Mouse (Mus musculus) adrenal gland, postnatal 14 days (tissue): ENCODE results near the gene Olfr652. TPM values are rescaled to one million over a fixed set of nuclear protein-coding genes. Genes with fewer than 3 reads are reported as not detected.

Experiments
- DNase-seq: peaks from one replicate; pipeline ENCODE4 v3.0.0; 2021; ENCODE audit warnings: mixed read lengths
- long read RNA-seq, 2 experiments: library from polyadenylated mRNA; stranded (forward); transcript quantifications; one replicate each; pipeline ENCODE4 v2.0.0; 2021
- total RNA-seq: library from RNA; stranded (reverse); gene quantifications from 2 replicates; pipeline ENCODE4 v1.2.3, GENCODE M21; 2021

Gene Olfr652
- not detected in 2 replicates for total RNA-seq
- long read RNA-seq, experiment 1: 0 reads
- long read RNA-seq, experiment 2: 0 reads

DNA sequence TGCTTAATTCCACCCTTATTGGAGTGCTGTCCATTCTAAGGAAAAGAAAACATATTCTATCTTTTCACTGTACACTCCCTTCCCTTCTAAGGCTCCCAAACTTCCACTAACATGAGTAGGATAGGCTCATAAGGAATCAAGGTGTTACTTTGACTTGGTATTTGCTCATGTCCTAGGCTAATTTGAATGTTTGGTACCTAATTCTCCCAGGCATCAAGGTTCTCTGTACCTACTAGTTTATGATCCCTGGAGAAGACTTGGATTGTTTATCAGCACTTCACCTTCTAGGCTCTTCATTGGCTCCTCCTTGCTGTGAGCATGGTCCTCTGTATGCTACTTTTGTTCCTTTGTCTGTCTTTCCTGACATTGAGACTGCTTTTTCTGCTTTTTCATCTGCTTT, at the start of gene Olfr652:
TSS of gene Olfr652 (plus strand) at position 301 of the 400 bp plus-strand sequence.
- no peak for DNase-seq

DNA sequence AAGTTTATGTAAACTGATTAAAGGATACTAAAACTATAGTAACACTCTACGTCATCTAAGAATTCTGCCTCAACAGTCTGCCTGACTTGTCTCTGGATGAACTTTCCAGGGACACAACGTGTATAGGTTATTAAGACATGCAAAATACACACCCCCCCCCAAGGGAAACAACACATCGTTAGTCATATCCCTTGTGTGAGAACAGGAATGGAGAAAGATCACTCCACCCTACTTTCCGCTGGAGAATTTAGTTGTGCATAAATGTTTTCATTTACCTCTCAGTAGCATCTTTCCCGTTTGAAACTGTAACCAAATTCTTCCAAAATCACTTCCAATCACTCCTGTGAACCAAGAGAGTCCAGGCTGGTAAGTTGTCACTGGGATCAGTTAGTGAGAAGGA, 10.9 kb upstream of the Olfr652 start, which contains the start of gene Olfr651:
TSS of gene Olfr651 (plus strand) at position 301 of the 400 bp plus-strand sequence.
- DNase-seq: no peak

DNA sequence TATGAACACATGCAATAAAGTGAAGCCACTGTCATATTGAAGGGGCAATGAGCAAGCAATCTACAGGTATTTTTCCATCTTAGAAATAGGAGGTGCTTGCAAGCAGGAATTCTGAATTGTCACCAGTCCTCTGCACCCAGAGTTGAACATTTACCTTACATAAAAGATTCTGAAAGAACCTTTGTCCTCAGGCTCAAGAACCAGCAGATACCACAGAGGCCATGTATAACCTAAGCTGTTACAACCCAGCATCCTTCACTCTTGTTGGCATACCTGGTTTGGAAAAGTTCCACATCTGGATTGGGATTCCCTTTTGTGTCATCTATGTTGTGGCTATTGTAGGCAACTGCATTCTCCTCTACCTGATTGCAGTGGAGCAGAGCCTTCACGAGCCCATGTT, 8.0 kb upstream of the Olfr652 start:
- no peak for DNase-seq

DNA sequence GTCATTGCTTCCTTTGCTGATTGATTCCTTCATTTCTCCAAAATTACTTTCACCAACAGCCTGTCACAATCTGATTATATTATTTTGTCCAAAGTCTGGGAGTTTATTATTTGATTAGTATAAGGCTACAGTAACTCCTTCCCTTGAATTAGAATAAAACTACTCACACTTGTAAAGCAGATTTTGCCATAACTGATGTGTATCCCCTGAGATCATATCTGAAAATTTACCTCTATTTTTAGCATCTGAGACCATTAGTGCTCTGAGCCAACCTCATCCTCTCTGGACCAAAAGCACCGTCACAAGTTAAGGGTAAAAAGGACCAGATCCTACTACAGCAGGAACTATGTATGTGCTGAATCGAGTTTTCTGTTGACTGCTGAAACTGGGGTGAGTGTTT, 16.3 kb downstream of the Olfr652 start, which contains the start of gene Olfr653:
TSS of gene Olfr653 (plus strand) at position 301 of the 400 bp plus-strand sequence.
- DNase-seq: no peak

DNA sequence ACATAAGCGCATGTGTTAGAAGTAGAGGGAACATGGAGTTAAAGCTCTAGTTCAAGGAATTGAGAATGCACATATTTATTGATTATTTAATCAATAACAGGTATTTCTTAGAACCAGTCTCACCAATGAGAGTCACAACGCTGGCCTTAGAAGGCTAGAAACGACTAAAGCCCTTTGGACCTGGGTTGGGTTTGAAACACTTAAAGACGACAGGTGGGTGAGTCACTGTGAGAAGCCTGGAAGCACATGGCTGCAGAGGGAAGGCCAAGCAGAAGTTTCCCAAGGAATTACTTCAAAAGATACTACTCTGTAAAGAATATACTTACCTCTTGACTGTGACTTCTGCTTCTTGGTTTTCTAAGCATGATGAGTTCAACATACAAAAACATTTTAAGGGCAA, 20.1 kb downstream of the Olfr652 start:
- no peak for DNase-seq

DNA sequence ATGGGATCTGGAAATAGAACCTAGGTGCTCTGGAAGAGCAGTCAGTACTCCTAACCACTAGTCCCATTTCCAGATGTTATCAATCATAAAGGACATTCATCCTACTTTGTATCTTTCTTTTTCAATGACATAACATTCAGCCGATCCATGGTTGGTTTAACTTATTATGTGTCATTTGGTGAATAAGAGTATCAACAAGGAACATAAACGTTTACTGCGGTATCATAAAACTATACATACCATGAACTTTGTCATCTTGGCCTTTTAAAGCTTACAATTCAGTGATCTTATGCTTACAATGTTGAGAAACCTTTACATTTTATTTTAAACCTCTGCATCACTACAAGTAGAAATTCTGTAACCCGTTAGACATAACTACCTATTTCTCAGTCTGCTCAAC, 20.7 kb downstream of the Olfr652 start:
- no peak for DNase-seq

DNA sequence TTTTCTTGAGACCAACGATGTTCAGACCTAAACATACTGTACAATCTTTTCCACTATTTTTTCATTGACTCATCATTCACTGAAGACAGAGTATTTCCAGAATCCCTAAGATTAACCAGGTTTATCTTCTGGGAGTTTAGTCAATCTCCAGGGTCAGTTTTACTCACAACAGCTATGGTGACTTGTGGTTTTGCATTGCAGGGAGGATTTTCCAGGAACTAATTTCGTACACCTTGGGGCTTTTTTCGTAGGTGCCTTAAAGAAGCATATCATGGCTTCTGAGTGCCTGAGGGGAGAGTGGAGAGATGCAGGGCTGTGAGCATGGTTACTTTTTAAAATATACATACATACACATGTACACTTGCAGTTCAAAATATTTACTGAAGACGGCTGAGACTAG, 26.0 kb downstream of the Olfr652 start, which contains the start of gene Olfr654:
TSS of gene Olfr654 (plus strand) at position 301 of the 400 bp plus-strand sequence.
- no peak for DNase-seq

DNA sequence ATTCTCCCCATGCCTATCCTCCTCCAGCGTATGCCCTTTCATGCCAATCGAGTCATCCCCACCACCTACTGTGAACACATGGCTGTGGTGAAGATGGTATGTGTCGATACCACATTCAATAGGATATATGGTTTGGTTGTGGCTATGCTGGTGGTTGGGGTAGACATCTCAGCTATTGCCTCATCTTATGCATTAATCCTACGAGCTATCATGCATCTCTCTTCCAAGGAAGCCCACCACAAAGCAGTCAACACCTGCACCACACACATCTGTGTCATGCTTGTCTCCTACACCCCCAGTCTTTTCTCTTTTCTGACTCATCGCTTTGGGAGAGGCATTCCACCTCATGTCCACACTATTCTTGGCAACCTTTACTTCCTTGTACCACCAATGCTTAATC, 27.6 kb downstream of the Olfr652 start:
- DNase-seq: no peak

DNA sequence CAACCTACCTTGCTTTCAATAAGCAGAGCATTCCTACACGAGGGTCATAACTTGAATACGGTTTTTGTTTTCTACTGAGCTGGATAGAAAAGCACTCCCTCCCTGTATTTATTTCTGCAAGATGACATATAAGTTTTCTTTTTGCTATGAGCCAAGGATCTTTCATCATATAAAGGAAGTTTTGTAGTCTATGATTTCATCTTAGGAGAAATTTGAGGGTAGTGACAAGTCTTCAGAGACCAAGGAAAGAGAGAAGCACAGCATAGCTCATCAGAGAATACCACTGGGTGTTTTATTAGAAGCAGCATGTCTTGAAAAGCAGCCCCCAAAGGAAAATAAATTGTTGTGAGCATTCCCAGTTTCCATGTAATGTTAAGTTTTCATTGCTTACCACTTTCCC, 41.0 kb downstream of the Olfr652 start, which contains the start of gene Olfr655:
TSS of gene Olfr655 (minus strand) at position 101 of the 400 bp plus-strand sequence.
- DNase-seq: no peak

DNA sequence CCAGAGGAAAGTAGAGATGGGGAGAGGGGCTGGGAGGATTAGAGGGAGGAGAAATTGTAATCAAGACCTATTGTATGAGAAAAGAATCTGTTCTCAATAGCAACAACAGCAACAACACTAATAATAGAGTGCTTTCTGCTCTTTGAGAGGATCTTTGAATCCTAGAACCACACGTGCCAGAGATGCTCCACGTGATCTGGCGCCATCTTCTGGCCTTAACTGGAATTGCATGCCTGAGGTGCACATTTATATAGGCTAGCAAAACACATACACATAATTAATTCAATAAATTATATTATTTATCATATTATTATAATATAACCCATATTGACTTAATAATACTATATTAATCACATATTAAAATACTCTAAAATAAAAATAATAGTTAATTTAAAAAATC, 42.5 kb downstream of the Olfr652 start:
- DNase-seq: peak; percentile 67

DNA sequence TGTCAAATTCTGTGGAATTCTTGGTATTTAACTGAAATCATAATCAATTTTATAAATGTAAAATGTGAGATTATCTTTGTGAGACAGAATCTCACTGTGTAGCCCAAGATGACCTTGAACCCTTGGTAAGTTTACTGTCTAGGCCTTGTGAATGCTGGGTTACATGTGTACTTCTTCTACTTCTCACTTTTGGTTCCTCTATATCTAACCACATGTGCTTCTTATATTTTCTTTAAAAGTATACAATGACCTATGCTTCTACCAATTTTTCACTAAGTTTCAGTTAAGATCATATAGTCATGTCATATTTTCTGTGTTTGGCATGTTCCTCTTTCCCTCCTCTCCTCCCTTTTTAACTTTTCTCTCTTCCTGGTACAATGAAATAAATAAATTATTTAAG, 44.0 kb downstream of the Olfr652 start:
- DNase-seq: no peak

DNA sequence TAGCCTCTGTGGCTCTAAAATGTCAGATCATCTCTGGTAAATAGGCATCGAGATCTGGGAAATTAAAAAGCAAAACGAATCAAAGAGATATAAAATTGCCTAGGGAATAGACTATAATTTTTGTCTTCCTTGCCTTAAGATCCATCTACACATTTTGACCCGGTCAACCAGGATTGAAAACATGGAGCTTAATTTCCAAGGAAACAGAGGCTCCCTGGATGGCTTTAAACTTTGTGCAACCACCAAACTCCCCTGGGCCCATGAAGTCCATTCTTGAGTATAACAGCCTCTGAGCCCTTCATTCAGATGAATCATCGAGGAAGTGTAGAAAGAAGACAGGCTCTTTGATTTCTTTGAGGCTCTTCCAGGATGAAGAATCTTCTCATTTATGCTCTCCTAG, 53.0 kb downstream of the Olfr652 start, which contains the start of gene Olfr656:
TSS of gene Olfr656 (plus strand) at position 301 of the 400 bp plus-strand sequence.
- no peak for DNase-seq

Other genes with a start within 250 kb of the Olfr652 start
- 8.1 and 17.0 TPM in 2 replicates for gene Trim12a, start 245.4 kb upstream of the Olfr652 start, total RNA-seq
- gene Trim34b, start 231.4 kb upstream of the Olfr652 start, total RNA-seq: 0.38 and 0.52 TPM in 2 replicates
- 8.4 and 11.6 TPM in 2 replicates for gene Trim12c, start 207.5 kb upstream of the Olfr652 start, total RNA-seq
- gene Trim30b, start 191.0 kb upstream of the Olfr652 start, total RNA-seq: 0.53 TPM in 1 of 2 replicates, not detected in the other
- gene Trim30c, start 160.1 kb upstream of the Olfr652 start, total RNA-seq: 0.23 TPM in 1 of 2 replicates, not detected in the other
- gene Trim30a, start 95.7 kb upstream of the Olfr652 start, total RNA-seq: 3.6 and 7.3 TPM in 2 replicates
- gene Trim30d, start 53.1 kb upstream of the Olfr652 start, total RNA-seq: 4.1 and 4.3 TPM in 2 replicates
- gene Olfr651, start 10.8 kb upstream of the Olfr652 start, total RNA-seq: not detected in 2 replicates
- not detected in 2 replicates for gene Olfr653, start 16.4 kb downstream of the Olfr652 start, total RNA-seq
- gene Olfr654, start 26.1 kb downstream of the Olfr652 start, total RNA-seq: not detected in 2 replicates
- gene Olfr655, start 40.9 kb downstream of the Olfr652 start, total RNA-seq: not detected in 2 replicates
- gene Olfr656, start 53.1 kb downstream of the Olfr652 start, total RNA-seq: not detected in 2 replicates
- not detected in 2 replicates for gene Olfr657, start 63.9 kb downstream of the Olfr652 start, total RNA-seq
- gene Olfr658, start 86.4 kb downstream of the Olfr652 start, total RNA-seq: not detected in 2 replicates
- gene Olfr659, start 105.9 kb downstream of the Olfr652 start, total RNA-seq: not detected in 2 replicates
- not detected in 2 replicates for gene Olfr661, start 125.6 kb downstream of the Olfr652 start, total RNA-seq
- gene Usp17le, start 216.6 kb downstream of the Olfr652 start, total RNA-seq: not detected in 2 replicates